Mouse (Mus musculus): ENCODE measurements around the gene Ppp2ca.
A peak's percentile ranks its signal among the peaks of the same experiment; 100 is the strongest.
"Not testable (repeated sequence)": the region's sequence is repeated elsewhere in the genome, so short reads cannot be mapped to it uniquely, and the experiment has no call there.

Ppp2ca gene

DNA sequence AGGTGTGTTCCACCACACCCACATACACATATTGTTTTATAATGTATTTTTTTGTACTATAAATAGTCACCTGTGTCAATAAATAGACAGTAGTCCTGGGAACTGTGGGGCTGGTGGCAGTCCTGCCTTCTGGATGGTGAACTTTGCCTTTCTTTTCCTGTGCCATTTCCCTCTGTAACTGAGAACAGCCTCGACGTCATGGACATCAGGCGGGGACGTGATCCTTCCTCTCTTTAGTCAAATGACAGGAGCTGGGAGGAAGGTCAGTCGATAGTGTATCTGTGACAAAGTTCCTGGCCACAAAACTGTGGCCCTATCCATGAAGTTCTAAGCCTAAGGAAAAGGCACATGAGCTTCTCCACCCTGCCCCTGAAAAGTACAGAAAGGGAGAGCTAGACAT lies 3.9 kb upstream of the Ppp2ca start:
- no peak for DNase-seq (ENCODE audit: low read depth, low spot score)

DNA sequence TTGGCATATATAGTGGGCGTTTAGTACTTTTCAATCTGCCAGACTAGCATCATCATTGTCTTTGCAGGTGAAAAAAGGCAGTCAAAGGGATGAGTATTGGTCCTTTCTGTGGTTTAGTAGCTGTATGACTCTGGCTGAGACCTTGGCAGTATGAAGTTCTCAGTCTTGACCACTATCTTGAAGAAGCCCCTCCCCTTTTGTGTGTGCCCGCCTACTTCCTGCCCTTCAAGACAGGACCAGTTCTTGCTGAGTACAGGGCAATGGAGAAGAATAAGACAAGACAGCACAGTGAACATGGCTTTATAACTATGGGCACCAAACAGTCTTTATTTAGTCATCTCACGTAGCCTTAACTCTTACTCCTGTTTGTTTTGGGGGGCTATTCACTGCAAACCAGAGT lies 1.5 kb upstream of the Ppp2ca start:
- no peak for DNase-seq (ENCODE audit: low read depth, low spot score)

DNA sequence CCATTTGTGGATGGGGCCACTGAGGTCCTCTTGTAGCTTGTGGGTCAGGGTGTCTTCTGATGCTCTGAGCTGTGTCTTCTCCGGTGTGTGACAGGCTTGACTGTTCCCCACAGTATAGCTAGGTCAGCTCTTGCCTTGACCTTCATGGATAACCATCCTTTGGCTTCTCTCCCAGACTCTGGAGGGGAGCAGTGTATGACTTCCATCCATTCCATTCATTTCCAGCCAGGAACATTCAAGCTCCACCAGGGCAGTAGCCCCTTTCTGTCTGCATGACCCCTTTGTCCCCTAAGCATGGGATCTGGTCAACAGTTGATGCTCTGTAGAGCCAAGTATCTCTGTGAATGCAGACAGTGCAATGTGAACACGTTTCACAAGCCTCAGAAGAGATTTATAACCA lies 885 bp upstream of the Ppp2ca start:
- no peak for DNase-seq (ENCODE audit: low read depth, low spot score)

DNA sequence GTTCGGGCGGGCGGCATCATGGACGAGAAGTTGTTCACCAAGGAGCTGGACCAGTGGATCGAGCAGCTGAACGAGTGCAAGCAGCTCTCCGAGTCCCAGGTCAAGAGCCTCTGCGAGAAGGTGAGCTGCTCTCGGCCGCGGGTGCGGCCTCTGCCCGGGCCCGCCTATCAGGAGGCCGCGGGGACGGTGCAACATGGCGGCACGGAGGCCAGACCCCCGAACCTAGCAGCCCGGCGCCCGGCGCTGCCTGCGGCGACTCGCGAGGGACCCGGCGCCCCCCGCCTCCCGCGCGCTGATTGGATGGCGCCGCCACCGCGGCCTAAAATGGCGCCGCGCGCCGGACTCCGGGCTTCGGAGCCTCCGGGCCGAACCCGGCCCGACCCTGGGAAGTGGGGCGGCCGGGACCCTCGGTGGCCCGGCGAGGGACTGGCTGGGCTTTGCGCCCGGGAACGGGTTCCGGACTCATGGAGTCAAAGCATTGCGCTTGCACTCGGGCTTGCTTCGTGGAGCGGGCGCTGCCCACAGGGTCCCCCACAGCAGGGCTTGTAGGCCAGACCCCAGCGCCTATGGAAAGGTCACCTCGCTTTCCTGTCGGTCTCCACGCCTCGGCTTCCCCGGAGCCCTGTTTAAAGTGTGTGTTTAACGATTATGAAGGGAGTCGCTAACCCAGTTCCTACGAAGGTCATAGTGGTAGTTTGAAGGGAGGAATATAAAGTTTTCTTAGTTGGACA lies 715 bp downstream of the Ppp2ca start:
- DNase-seq (ENCODE audit: low read depth, low spot score): peak; percentile 56

DNA sequence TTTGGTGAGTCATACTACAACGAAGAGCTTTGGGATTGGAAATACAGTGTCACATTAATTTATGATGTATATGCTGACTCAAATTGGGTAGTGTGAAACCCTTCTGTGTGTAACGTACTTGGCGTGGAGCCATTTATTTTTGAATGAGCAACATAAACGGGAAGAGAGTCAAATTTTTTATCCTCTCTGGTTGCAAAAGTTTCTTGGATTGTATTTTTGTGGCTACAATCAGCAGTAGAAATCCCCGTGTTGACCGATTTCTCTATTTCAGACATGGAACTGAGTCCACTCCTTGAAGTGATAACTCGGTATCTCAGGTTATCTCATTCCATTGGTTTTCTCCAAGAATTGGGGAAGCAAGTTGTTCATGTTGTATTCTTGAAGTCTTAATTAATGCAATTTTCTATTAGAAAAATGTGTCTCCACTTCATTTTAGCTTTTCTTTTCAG lies 1.3 kb downstream of the Ppp2ca start:
- DNase-seq (ENCODE audit: low read depth, low spot score): no peak

DNA sequence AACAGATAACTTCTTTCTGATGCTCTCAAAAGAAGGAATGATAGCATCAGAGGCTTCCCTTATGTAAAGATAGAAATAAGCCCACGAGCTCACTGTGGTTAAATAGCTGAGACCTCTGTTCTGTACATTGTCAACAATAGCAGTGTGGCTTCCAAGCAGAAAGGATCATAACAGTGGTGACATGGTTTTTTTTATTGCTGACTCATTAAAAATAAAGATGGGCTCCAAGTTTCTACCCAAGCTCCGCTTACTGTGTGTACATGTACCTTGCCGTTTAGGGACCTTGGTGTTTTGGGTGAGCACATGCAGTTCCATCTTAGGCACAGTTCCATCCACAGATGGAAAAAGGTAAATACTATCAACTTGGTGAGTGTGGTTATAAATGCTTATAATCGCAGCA lies 4.5 kb downstream of the Ppp2ca start:
- DNase-seq (ENCODE audit: low read depth, low spot score): no peak

DNA sequence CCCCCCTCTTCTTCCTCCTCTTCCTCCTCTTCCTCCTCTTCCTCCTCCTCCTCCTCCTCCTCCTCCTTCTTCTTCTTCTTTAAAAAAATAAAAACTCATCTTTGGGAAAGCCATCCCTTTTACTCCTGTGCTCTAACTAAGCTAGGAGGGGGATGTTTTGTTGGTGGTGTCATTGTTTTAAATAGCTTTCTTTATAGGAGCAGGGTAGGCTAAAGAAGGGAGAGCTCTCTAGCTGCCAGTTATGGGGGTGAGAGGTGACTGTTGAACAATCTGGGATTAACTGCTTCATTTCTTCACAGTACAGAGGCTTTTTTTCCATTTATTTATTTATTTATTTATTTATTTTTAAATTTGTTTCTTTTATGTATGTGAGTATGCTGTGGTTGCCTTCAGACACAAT lies 7.0 kb downstream of the Ppp2ca start:
- no peak for DNase-seq (ENCODE audit: low read depth, low spot score)

DNA sequence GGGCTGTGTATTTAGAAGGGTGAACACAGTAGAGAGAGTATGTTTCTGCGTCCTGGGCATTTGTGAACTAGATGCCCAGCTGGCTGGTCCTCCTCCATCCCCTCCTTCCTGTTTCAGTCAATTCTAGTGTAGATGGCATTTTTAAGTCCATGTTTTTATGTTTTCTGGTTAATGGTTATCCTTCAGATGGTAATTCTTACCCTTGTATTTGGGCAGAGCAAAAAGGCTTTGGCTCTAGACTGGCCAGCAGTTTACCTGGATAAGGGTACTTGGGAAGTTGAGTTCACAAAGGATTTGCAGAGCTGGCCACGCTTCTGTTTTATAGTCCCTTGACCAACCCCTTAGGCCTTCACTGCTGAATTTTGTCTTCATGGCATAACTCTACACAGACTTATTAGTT lies 7.6 kb downstream of the Ppp2ca start:
- no peak for DNase-seq (ENCODE audit: low read depth, low spot score)

DNA sequence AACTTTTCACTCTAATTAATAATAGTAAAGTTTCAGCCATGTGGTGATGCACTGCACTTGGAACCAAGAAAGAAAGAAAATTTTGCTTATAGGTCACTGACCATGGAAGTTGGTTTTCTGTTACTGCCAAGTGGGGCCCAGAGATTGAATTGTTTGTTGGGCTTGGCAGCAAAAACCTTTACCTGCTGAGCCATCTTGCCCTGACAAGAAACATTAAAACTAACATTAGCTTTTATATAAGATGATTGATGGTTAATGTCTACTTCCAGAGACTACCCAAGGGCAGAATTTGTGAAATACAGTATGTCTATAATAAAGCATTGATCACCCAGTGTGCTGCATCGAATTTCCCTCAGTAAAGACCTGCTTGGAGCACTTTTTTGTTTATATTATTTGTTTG lies 8.0 kb downstream of the Ppp2ca start:
- DNase-seq (ENCODE audit: low read depth, low spot score): no peak

DNA sequence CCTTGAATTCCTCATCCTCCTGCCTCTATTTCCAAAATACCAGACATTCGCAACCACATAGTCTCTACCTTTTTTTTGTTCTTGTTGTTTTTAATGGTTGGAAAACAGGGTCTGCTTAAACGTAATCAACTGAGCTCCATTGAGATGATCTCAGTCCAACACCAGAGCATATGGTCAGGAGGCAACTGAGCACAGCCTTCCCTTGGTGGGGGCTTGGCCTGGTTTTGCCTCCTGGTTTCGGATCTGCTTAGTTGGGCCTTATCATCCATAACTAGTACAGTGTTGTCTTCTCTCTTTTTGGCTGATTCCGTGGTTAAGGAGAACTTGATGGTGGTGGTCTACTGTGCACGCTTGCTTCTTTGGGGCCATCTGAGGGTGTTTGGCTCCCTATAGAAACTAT lies 10.3 kb downstream of the Ppp2ca start:
- DNase-seq (ENCODE audit: low read depth, low spot score): no peak

DNA sequence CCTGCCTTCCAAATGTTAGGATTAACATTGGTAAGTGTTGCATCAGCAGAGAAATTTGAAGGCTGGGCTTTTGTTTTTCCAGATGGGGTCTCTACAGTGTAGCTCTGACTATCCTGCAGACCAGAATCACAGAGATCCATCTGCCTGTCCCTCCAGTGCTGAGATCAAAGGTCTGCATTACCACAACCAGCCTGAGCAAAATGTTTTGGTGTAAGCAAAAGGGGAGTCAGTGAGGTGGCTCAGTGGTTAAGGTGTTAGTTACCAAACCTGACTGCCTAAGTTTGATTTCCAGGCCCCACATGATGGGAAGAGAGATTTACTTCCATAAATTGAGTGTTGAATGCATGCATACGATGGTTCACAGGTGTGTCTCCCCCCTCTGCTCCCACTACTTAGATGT lies 10.9 kb downstream of the Ppp2ca start:
- DNase-seq (ENCODE audit: low read depth, low spot score): no peak

DNA sequence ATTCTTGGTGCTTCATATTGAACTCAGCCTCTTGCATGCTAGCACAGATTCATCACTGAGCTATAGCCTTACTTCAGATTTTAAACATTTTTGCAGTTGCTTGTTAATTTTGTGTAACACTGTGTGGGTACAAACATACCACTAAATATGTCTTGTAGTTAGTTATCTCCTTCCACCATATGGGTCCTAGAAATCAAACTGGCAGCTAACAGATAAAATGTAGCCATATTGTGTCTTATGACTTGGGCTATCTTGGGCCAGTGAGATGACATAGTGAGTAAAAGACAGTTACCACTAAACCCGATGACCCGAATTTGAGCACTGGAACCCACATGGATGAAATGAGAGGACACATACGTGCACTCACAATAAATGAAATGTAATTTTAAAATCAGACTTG lies 17.0 kb downstream of the Ppp2ca start:
- peak; percentile 39 for DNase-seq (ENCODE audit: low read depth, low spot score)

DNA sequence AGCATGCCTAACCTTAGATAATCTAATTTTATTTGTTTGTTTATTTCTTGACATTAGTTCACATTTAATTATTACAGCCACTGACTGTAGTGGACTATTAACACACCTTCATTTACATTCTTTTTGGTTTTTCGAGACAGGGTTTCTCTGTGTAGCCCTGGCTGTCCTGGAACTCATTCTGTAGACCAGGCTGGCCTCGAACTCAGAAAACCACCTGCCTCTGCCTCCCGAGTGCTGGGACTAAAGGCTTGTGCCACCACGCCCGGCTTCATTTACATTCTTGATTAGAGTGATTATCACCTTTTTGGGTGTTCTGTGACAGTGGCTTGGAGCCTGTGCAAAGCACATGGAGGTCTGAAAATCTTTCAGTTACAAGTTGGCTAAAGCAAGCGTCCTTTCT lies 17.6 kb downstream of the Ppp2ca start:
- not testable (repeated sequence) for DNase-seq (ENCODE audit: low read depth, low spot score)

DNA sequence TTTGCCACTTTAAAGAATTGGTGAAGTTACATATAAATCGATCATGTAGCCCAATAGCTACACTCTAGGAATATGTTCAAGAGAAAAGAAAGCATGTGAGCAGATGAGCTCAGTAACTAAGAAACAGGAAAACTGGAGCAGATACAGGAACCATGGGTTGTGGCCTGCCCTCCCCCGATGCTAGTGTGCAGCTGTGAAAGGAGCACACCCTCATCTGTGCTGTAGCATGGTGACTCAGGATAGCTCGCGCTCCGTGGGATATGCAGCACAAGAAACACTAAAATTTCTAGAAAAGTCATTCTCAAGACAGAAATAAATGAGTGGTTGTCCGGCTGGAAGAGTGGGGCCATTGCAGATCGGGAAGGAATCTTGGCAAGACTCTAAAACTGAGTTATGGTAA lies 18.7 kb downstream of the Ppp2ca start:
- no peak for DNase-seq (ENCODE audit: low read depth, low spot score)

DNA sequence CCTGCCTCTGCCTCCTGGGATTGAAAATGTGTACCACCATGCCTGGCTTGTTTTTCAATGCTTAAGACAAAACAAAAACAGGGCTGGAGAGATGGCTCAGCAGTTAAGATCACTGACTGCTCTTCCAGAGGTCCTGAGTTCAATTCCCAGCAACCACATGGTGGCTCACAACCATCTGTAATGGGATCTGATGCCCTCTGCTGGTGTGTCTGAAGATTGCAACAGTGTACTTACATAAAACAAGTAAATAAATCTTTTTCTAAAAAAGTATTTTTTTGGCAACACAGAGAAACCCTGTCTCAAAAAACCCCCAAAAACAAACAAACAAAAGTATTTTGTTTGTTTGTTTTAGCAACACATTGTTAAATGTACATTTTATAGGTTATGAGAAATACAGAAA lies 21.9 kb downstream of the Ppp2ca start:
- not testable (repeated sequence) for DNase-seq (ENCODE audit: low read depth, low spot score)

DNA sequence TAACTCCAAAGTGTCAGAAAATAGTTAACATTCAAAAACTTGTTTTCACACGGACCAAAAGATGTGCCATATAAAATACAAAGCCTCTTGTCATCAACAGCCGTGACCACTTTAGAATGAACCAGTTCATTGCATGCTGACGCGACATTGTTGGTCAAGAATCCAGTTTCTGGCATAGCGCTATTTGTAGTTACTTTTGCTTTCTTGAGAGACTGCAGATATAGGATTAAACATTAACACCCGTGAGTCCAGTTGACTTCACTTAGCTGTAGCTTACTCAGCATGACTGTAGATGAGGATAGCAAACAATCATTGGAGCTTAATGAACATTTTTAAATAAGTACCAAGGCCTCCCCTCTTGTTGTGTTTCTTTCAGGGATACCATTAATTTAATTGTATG lies 23.6 kb downstream of the Ppp2ca start:
- DNase-seq (ENCODE audit: low read depth, low spot score): no peak

DNA sequence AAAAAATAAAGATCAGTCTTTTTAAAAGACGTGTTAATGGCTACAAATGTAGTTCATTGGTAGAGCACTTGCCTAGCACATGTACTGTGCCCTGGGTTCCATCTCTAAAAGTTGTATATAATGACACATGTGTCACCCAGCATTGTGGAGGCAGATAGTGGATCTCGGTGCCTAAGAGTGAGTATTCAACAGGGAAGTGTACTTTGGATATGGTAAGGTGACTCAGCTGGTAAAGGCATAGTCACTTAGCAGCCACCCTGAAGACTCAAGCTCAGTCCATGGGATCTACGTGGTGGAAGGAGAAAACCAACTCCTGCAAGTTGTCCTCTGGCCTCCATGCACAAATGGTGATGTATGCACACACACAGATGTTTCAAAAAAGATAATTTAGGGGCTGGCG lies 26.0 kb downstream of the Ppp2ca start:
- DNase-seq (ENCODE audit: low read depth, low spot score): no peak

DNA sequence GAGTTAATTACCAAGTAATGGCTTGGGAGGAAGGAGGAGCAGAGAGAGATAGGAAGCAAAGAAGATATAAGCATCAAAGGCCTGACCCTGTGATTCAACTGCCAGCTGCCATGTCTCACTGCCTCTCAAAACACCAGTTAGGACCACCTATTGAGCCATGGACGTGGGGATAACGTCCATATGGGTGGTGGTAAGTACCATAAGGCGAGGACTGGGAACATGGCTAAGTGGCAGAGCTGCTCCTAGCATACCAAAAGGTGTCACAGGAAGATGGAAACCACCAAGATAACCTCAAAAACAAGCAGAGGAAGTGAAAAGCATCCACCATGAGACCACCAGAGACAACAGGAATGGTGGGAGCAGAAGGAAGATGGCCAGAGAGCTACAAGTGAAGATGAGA lies 28.7 kb downstream of the Ppp2ca start:
- DNase-seq (ENCODE audit: low read depth, low spot score): no peak

DNA sequence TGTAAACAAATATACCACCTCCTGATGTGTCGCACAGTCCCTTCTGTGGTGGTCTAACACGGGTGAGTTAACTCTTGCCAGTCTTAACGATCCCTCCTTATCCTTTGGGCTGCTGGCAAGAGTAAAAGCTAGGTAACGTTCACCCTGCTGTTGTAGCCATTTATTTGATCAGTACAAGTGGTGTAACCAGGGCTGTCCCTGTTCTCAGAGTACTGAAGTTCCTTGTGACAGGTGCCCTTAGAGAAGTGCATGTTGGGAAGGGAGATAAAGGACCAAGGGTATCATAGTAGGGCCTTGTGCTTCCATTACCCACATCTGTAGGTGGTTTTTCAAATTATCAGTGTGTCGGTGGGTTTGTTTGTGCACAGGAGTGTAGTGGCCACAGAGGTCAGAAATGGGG lies 29.3 kb downstream of the Ppp2ca start:
- no peak for DNase-seq (ENCODE audit: low read depth, low spot score)

DNA sequence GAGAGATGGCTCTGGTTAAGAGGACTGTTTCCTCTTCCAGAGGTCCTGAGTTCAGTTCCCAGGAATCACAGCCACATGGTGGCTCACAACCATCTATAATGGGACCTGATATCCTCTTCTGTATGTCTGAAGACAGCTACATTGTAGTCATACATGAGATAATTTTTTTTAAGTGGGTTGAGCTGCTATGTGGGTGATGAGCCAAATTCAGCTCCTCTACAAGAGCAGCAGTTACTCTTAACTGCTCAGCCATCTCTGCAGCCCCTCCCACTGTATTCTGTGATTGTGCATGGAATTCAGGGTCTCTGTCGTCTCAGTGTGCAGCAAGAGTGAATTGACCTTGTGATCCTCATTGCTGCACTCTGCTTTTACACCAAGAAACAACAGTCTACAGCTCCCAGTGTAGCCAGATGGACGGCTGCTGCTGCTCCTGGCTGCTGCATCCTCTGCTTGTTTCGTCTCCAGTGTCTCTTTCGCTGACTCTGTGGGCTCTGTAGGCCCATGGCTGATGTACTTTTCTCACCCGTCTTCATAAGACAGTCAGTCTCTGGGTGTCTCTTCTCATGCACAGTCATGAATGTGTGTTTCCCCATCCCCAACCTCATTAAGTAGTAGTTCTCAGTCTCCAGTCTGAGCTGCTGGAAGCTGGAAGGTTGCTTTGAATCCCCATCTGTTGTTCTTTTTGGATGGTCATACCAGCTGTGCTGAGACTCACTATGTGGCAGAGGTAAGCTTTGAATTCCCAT lies 30.0 kb downstream of the Ppp2ca start:
- DNase-seq (ENCODE audit: low read depth, low spot score): no peak

DNA sequence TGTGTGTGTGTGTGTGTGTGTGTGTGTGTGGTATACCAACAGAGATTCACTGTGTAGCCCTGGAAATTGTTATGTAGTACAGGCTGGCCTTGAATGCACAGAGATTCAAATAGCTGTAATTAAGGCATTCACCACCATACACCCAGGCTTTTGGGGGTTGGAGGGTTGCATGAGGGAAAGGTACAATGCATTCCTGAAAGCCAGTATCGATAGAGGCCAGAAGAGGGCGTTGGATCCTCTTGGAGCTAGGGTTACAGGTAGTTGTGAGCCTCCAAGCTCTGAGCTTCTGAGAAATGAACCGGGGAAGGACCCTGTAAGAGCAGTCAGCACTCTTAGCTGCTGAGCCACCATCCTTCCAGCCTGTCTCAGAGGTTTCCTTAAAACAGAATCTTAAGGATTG lies 30.7 kb downstream of the Ppp2ca start:
- DNase-seq (ENCODE audit: low read depth, low spot score): no peak

DNA sequence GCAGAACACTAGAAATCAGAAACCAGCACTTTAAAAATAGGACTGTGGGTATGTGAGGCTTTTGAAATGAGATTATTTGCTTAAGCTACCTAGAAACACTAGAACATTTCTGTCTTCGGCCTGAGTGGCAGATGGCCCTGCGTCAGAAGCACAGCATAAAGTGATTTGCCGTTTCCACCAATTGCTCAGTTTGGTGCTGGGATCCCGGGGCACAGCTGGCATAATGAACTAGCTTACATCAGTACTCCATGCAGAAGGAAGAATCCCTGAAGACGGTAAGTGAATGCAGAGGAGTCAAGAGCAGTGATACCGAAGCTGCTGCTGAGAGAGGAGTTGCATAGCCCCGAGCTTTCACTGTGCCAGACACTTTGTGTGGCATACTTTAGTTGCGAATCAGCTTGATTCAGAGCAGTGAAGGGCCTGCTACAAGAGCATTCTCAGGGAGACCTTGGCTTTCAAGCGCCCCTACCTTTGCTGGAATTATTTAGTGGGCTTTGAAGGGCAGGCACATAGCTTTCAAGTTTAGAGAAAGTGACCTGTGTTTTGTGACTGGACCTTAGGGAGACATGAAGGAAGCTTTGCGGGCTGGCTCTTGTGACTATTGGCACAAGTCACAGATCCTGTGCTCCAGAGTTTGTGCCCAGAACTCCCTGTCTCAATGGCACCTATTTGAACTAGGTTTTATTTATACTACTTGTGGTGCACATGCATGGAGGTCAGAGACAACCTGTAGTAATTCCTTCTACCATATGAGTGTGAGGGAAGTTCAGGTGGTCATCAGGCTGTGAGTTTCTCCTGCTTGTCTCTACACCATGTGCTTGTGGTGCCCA lies 31.4 kb downstream of the Ppp2ca start:
- DNase-seq (ENCODE audit: low read depth, low spot score): no peak

Data from c-Kit-negative CD71-positive TER-119-positive erythroid progenitor cells, embryonic 14.5 days (primary cell).